Mouse (Mus musculus): Measurements from ENCODE around the gene Asrgl1.

- TF ChIP-seq GATA1 (IDR thresholded peaks at IDR 0.05; ENCODE audit: borderline replicate concordance, low read length) (no peak), FLI1 (IDR thresholded peaks at IDR 0.05; ENCODE audit: low read length) (no peak)
These were observed 45.2 kb downstream of the Asrgl1 start for GRCm38 (mm10) chr19:9090191-9090590.

Data from megakaryocyte, embryonic 14.5 days (primary cell).